9 mouse cellular contexts compared by ENCODE assay signal in genomic region chr8:61247270-61248025, GRCm38 (mm10). TPM values are rescaled to one million over a fixed set of nuclear protein-coding genes. Genes with fewer than 3 reads are reported as not detected.
A peak's percentile ranks its signal among the peaks of the same experiment; 100 is the strongest.
DNase-seq lines count a peak whose midpoint lies in the region; ATAC-seq and TF ChIP-seq lines count a peak whose summit lies in the region.
"Had no signal": no experiment of that assay in that cellular context is flagged by ENCODE, and none has a peak within 500 bp of the region (broad histone marks: within the 10 kb centered on the region; RNA-seq: fewer than 3 reads in every experiment).

No protein-coding gene starts in this region.

- TF ChIP-seq CTCF in layer of hippocampus, adult 2 months (conservative IDR thresholded peaks at IDR 0.05): no peak
- TF ChIP-seq CTCF in small intestine, adult 2 months (IDR thresholded peaks at IDR 0.05; ENCODE audit: extremely low read depth, insufficient read length, insufficient replicate concordance, low read depth, low read length): no peak

- H3K4me3 ChIP-seq in layer of hippocampus, adult 2 months: no peak overlapping the region
- H3K4me3 ChIP-seq in forebrain, embryonic 14.5 days (ENCODE audit: low read depth, low read length): no peak overlapping the region
- no peak overlapping the region for H3K4me3 ChIP-seq in hindbrain, embryonic 14.5 days (replicated peaks; ENCODE audit: low read length)
- no peak overlapping the region for H3K4me3 ChIP-seq in small intestine, adult 2 months (ENCODE audit: low read depth, low read length)

- peaks cover 9% of the 10 kb centered on the region for H3K4me1 ChIP-seq in forebrain, embryonic 14.5 days (ENCODE audit: control insufficient read depth, insufficient read depth, low read length)
- H3K4me1 ChIP-seq in hindbrain, embryonic 14.5 days (replicated peaks; ENCODE audit: control insufficient read depth, insufficient read depth, low read length): peaks cover 14% of the 10 kb centered on the region
- H3K4me1 ChIP-seq in small intestine, adult 2 months (ENCODE audit: control insufficient read depth, insufficient read depth, insufficient read length, low read length): peaks cover 13% of the 10 kb centered on the region; the same call in 1 of the 2 replicates

- no peak for DNase-seq in layer of hippocampus, adult 2 months (ENCODE audit: low spot score in 2 of 2)
- DNase-seq in layer of hippocampus, adult 9-10 months (ENCODE audit: low spot score): no peak
- DNase-seq in forebrain, embryonic 14.5 days (ENCODE audit: low spot score): peak; percentile 59
- no peak for DNase-seq in hindbrain, embryonic 14.5 days (ENCODE audit: low spot score)
- no peak for DNase-seq in left cerebral cortex, postnatal 36 days (ENCODE audit: low spot score in 2 of 2)
- DNase-seq in gastrocnemius, postnatal 25 days: no peak
- no peak for DNase-seq in cerebellum, adult 11-12 months
- DNase-seq: layer of hippocampus, postnatal 36 days had no signal

- TF ChIP-seq POLR2A in small intestine, adult 2 months (IDR thresholded peaks at IDR 0.05; ENCODE audit: low read depth, low read length): no peak

- H3K9me3 ChIP-seq in forebrain, embryonic 14.5 days (replicated peaks; ENCODE audit: control insufficient read depth, low read length): no peaks in the 10 kb centered on the region
- H3K9me3 ChIP-seq in hindbrain, embryonic 14.5 days (ENCODE audit: control insufficient read depth, low read length): peaks cover 11% of the 10 kb centered on the region; the same call in 1 of the 2 replicates

- no peaks in the 10 kb centered on the region for H3K27me3 ChIP-seq in forebrain, embryonic 14.5 days (replicated peaks; ENCODE audit: control insufficient read depth, insufficient read depth, low read length)
- no peaks in the 10 kb centered on the region for H3K27me3 ChIP-seq in hindbrain, embryonic 14.5 days (ENCODE audit: control insufficient read depth, insufficient read depth, low read length)
- H3K27me3 ChIP-seq in small intestine, adult 2 months (ENCODE audit: control insufficient read depth, insufficient read depth, low read length): no peaks in the 10 kb centered on the region

- ATAC-seq in forebrain, embryonic 14.5 days: peak; percentile 77
- peak; percentile 43; the same call in 1 of the 2 replicates for ATAC-seq in hindbrain, embryonic 14.5 days (ENCODE audit: low FRiP score)

- H3K27ac ChIP-seq in layer of hippocampus, adult 2 months: peak overlapping the region; percentile 18; the same call in 1 of the 2 replicates
- peak overlapping the region; percentile 55 for H3K27ac ChIP-seq in forebrain, embryonic 14.5 days (ENCODE audit: low read depth, low read length)
- H3K27ac ChIP-seq in hindbrain, embryonic 14.5 days: 0 out of 2 replicates have a peak overlapping the region, but pooled peaks have one; percentile 21
- peak overlapping the region; percentile 70 for H3K27ac ChIP-seq in small intestine, adult 2 months (ENCODE audit: insufficient read depth, low read depth, low read length)

- 31% methylated on average over 13 of the region's 13 CpGs for WGBS in forebrain, embryonic 14.5 days
- WGBS in hindbrain, embryonic 14.5 days: 47% methylated on average over 13 of the region's 13 CpGs
- 42% methylated on average over 13 of the region's 13 CpGs for WGBS in small intestine, adult 2 months

- H3K36me3 ChIP-seq in forebrain, embryonic 14.5 days (ENCODE audit: control insufficient read depth, insufficient read depth, low read length): no peaks in the 10 kb centered on the region
- H3K36me3 ChIP-seq in hindbrain, embryonic 14.5 days (replicated peaks; ENCODE audit: control insufficient read depth, insufficient read depth): no peaks in the 10 kb centered on the region
- no peaks in the 10 kb centered on the region for H3K36me3 ChIP-seq in small intestine, adult 2 months (ENCODE audit: control insufficient read depth, insufficient read depth, low read length)

- H3K9ac ChIP-seq in forebrain, embryonic 14.5 days (ENCODE audit: low read length): no peak overlapping the region
- no peak overlapping the region for H3K9ac ChIP-seq in hindbrain, embryonic 14.5 days

- intact Hi-C loops in left cerebral cortex, postnatal 36 days (cut with DNase I): no loop called here

- no peak overlapping the region for H3K4me2 ChIP-seq in forebrain, embryonic 14.5 days (ENCODE audit: low read length)
- no peak overlapping the region for H3K4me2 ChIP-seq in hindbrain, embryonic 14.5 days (replicated peaks)

RNA-seq across cellular contexts. Expression of gene Sh3rf1, which starts 23.8 kb away (rescaled TPM):
- total RNA-seq in layer of hippocampus, adult 2 months (2021): 10 to 100 TPM; 66.7 to 67.5 TPM
- 27.1 and 30.9 TPM in 2 replicates for polyA plus RNA-seq in forebrain, embryonic 14.5 days (2014; fragmentation: Nextera tagmentation; extraction: Ambion mirVana)
- 28.8 and 32.2 TPM in 2 replicates for polyA plus RNA-seq in hindbrain, embryonic 14.5 days (2014; fragmentation: Nextera tagmentation; extraction: Ambion mirVana)
- 8.5 and 18.3 TPM in 2 replicates for polyA plus RNA-seq in small intestine, adult 2 months (2012; rRNA removed)
- 10 to 100 TPM; 37.5 to 37.8 TPM for total RNA-seq in left cerebral cortex, postnatal 36 days (2021)
- 1 to 10 TPM; 1.9 to 2.2 TPM for total RNA-seq in gastrocnemius, postnatal 25 days (2021)

Comparison
In these comparisons a context has a peak if more than half of its experiments do, and no peak if none do; other contexts are left out.
1. H3K27ac ChIP-seq: peak in every context shown above with its lines; median percentile 70 in small intestine, adult 2 months; 55 in forebrain, embryonic 14.5 days; 21 in hindbrain, embryonic 14.5 days; 18 in layer of hippocampus, adult 2 months.
2. RNA of gene Sh3rf1, which starts 23.8 kb away (total RNA-seq): 66.7 to 67.5 TPM in layer of hippocampus, adult 2 months and 37.5 to 37.8 TPM in left cerebral cortex, postnatal 36 days; 1.9 to 2.2 TPM in gastrocnemius, postnatal 25 days; every median in the first group is over 10 times any median in the second.